Mouse (Mus musculus) adrenal gland, postnatal 0 days (tissue): ENCODE data around the gene Ago4. TPM values are rescaled to one million over a fixed set of nuclear protein-coding genes. Genes with fewer than 3 reads are reported as not detected.

Experiments used
- microRNA-seq: library from miRNA; unstranded; fragments of <30 nt; microRNA quantifications from one replicate; pipeline ENCODE4, GENCODE M21; 2016; ENCODE audit warnings: borderline replicate concordance; ENCODE audit not compliant: insufficient number of aligned reads
- polyA plus RNA-seq: library from polyadenylated mRNA; unstranded; fragments of >200 nt; fragmentation: Nextera tagmentation; extraction: Ambion mirVana; gene quantifications from 2 replicates; pipeline ENCODE4 v1.2.1, GENCODE M21; 2015

The Ago4 gene
- polyA plus RNA-seq = 1.1 and 1.9 TPM in 2 replicates

DNA sequence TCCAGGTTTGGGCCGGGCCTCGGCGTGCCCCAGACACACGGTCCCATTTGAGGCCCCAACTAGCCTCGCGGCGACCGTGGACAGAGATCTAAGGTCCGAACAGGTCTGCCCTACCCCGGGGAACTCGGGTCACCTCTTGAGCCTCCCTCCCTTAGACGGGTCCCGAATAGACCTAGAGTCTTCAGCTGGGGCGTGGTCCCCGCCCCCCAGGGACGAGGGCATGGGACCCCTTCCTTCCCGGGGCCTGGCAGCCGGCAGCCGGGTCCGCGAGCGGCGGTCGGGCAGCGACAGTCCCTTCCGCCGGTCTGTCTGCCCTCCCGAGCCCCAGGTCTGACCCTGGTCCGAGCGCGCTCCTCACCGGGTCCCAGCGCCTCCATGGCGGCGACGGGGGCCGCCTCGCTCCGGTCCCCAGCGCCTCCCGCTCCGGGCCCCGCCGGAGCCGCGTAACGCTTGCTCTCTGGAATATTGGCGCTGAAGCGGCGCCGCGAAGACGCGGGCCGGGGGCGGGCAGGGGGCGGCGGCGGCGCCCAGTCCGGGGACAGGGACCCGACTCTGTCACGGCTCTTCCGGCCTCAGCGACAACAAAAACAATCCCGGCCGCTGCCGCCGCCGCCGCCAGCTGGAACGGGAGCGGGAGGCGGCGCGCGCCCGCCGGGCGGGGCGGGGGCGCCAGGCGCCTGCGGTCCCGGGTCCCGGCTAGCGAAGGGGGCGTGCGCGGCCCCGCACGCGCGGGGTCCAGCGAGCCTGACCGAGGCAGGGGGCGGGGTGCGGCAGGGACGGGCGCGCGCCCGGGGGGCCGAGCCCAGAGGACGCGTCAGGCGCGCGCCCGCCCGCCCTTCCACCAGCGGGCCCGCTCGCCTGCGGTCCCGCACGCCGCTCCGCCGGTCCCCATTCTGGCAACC, at the start of gene Ago4:
Gene Ago4 (minus strand): TSS at position 646 of the 902 bp plus-strand sequence.

DNA sequence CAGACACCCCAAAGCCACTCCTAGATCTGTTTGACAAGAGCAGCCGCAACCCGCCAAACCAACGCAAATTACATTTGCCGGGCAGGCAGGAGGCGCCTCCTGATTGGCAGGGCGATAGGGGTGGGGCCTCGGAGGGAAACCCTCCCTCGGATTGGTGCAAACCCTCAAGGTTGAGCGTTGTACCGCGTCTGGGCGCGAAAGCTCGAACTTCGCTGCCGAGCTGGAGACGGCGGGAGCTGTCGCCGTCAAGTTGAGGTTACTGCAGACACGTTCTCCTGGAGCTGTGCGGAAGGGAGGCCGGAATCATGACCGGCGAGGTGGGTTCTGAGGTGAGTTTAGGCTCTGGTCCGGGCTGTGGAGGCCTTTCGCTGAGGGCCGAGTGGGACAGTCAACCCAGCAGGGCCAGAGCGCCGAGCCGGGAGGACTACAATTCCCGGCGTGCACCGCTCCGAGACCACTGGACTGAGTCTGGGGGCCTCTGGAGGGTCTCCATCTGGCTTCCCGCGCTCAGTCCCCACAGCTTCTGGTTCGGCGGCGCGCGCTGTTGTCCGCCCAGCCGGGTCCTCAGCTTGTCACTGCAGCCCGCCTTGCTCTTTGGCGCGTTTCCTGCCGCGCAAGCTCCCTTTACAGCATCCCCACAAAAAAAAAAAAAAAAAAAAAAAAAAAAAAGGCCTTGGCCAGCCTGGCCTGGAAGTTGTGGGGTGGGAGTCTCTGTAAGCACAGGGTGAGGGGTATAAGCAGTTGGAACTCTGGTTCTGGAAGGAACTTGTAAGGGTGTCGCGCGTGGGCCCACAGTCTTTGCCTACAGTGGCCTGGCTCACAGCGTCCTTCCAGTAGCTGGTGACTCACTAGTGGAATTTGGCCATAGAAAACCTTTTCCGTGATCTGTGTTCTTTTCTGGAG, 23.8 kb upstream of the Ago4 start, which contains the start of gene Clspn:
Gene Clspn (plus strand): TSS at position 127 of the 903 bp plus-strand sequence.

DNA sequence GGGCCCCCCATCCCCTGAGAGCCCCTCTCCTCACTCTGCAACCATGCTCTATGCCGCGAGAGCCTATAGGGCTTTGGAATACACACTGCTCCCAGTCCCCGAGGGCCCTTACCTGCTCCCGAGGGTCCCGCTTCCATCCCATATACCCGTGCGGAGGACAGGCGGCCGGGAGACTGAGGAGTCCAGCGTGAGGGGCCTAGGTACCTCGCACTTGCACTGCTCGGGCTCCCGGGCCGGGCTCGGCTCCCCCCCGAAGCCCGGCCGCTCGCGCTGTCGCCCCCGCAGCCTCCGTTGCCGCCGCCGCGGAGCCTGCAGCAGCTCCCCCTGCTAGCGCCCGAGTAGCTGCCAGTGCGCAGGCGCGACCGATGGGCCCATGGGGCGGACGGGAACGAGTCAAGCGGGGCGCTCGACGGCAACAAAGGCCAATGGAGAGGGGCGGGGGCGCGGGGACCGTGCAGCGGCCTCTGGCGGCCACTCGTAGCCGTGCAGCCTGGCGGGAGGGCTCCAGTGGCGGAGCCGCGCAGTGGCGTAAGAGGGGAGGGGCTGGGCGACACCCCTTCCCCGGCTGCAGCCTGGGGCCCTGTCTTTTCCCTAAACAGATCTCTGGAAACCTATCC, 64.9 kb downstream of the Ago4 start, which contains the start of gene Ago1:
Gene Ago1 (minus strand): TSS at position 299 of the 617 bp plus-strand sequence.

Small RNAs within 50 kb of the gene (microRNA-seq; reads per million reads assigned to microRNA genes)
- gene Mir7119 = not detected

Other genes with a start within 250 kb of the Ago4 start
- 11.9 and 24.7 TPM in 2 replicates for gene Col8a2, start 246.7 kb downstream of the Ago4 start, polyA plus RNA-seq
- gene Adprhl2, start 211.8 kb downstream of the Ago4 start, polyA plus RNA-seq = 52.1 and 60.8 TPM in 2 replicates
- gene Tekt2, start 207.8 kb downstream of the Ago4 start, polyA plus RNA-seq = 5.9 and 8.6 TPM in 2 replicates
- gene Ago3, start 103.9 kb downstream of the Ago4 start, polyA plus RNA-seq = 6.2 and 12.1 TPM in 2 replicates
- gene Ago1, start 64.9 kb downstream of the Ago4 start, polyA plus RNA-seq = 2.2 and 3.3 TPM in 2 replicates
- gene Clspn, start 23.5 kb upstream of the Ago4 start, polyA plus RNA-seq = 7.5 and 9.7 TPM in 2 replicates
- 6.1 and 6.4 TPM in 2 replicates for gene 5730409E04Rik, start 76.3 kb upstream of the Ago4 start, polyA plus RNA-seq
- 307 and 405 TPM in 2 replicates for gene Psmb2, start 144.2 kb upstream of the Ago4 start, polyA plus RNA-seq
- not detected in 2 replicates for gene Tfap2e, start 202.8 kb upstream of the Ago4 start, polyA plus RNA-seq
- gene Ncdn, start 220.0 kb upstream of the Ago4 start, polyA plus RNA-seq = 24.6 and 25.8 TPM in 2 replicates
- gene AU040320, start 220.1 kb upstream of the Ago4 start, polyA plus RNA-seq = 17.3 and 26.1 TPM in 2 replicates